Mouse (Mus musculus): ENCODE measurements around the gene Adgre5.

DNA sequence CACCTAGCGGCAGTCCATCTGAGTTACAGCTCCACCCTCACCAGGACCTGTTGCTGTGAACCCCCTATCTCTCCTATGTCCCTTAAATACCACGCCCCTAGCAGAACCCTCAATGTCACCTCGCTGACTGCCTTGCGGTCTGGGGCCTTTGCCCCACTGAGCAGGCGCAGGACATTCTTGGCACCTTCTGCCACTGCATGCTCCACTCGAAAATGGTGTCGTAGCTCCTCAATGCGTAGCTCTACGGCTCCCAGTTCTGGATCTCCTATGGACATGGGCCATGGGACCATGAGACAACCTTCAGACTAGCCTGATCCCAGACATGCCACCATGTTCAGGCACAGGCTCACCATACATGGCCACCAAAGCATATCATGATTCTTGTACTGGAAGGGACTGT is 56.6 kb downstream of the Adgre5 start:
- no peak for TF ChIP-seq CTCF (IDR thresholded peaks at IDR 0.05; ENCODE audit: extremely low read depth, insufficient read depth, insufficient read length, insufficient replicate concordance)
- no peak for TF ChIP-seq POLR2A (IDR thresholded peaks at IDR 0.05; ENCODE audit: low read depth, low read length)
